Mouse (Mus musculus) testis, adult 2 months (tissue): ENCODE data around the gene Spty2d1. TPM values are rescaled to one million over a fixed set of nuclear protein-coding genes. Genes with fewer than 3 reads are reported as not detected.
A peak's percentile ranks its signal among the peaks of the same experiment; 100 is the strongest.

ENCODE experiments used
- H3K27ac ChIP-seq: fragments of 200-500 bp; 2 replicates; pipeline ENCODE4 v1.5.1; 2012; ENCODE audit warnings: low read depth, low read length; ENCODE audit not compliant: control insufficient read depth, insufficient read depth
- H3K27me3 ChIP-seq: fragments of 200-500 bp; 2 replicates; pipeline ENCODE4 v1.6.1; 2012; ENCODE audit warnings: mild to moderate bottlenecking, low read length, moderate library complexity; ENCODE audit not compliant: control insufficient read depth, insufficient read depth
- H3K36me3 ChIP-seq: fragments of 200-500 bp; 2 replicates; pipeline ENCODE4 v1.6.1; 2012; ENCODE audit warnings: mild to moderate bottlenecking, low read length; ENCODE audit not compliant: control insufficient read depth, insufficient read depth
- H3K4me1 ChIP-seq: fragments of 200-500 bp; 2 replicates; pipeline ENCODE4 v1.6.1; 2012; ENCODE audit warnings: low read length; ENCODE audit not compliant: control insufficient read depth, insufficient read depth
- H3K4me3 ChIP-seq: fragments of 200-500 bp; 2 replicates; pipeline ENCODE4 v1.5.1; 2012; ENCODE audit warnings: low read depth, mild to moderate bottlenecking, low read length, moderate library complexity, mixed read lengths; ENCODE audit not compliant: control insufficient read depth
- CTCF ChIP-seq: fragments of 200-500 bp; IDR thresholded peaks from 2 replicates; pipeline ENCODE4 v1.5.1; 2012; ENCODE audit warnings: low read depth, mild to moderate bottlenecking, inconsistent platforms, low read length, moderate library complexity; ENCODE audit not compliant: control insufficient read depth, insufficient read depth, insufficient replicate concordance
- POLR2A ChIP-seq: fragments of 200-500 bp; IDR thresholded peaks from 2 replicates; pipeline ENCODE4 v1.6.1; 2012; ENCODE audit warnings: low read depth, mild to moderate bottlenecking, inconsistent platforms, low read length, moderate library complexity; ENCODE audit not compliant: control insufficient read depth
- polyA plus RNA-seq: library from polyadenylated mRNA; depleted of rRNA; stranded (reverse); fragments of >200 nt; gene quantifications from 2 replicates; pipeline ENCODE4 v1.2.3, GENCODE M21; 2012

Gene Spty2d1
- polyA plus RNA-seq, 1 experiment = 3.4 TPM

DNA sequence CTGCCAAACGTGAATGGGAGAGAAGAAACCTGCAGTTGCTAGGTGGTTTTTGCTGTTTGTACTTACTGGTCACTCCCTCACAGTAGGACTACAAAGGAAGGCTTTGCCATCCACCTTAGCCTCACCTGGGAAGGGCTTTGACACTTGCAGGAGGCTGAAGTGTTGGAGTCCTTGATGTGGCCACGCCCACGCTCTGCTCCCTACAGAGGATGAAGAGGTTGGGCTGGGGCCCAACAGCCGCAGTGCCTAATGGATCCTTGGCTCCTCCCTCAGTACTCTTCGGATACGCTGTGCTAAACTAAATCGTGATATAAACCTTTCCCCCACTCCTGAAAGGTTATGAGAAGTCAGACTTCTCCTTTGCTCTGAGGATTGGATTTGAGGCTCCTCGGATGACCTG is 12.7 kb upstream of the Spty2d1 start:
- Histone ChIP-seq H3K4me1 (no peaks in the 10 kb centered on the region; the same call in 1 of the 2 replicates), H3K4me3 (no peak overlapping the region), H3K36me3 (no peaks in the 10 kb centered on the region), H3K27me3 (no peaks in the 10 kb centered on the region), H3K27ac (no peak overlapping the region)
- TF ChIP-seq CTCF = no peak
- no peak for TF ChIP-seq POLR2A

DNA sequence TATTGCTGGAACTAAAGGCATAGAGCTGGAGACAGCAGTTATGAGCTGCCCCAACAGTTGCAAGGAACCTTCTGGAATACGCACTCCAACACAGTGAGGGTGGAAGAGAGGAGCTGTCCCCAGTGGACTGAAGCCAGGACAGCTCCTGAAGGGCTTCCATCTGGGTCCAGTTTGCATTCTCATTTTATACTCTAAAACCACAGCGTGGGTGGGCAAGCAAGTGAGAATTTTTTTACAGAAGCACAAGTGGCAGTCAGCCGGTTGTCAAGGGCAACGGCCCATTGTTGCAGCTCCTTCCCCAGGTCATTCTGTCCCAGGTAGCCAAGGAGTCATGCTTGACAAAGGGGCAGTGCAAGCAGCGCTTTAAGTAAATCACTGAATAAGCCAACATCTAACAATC is 11.4 kb upstream of the Spty2d1 start:
- Histone ChIP-seq H3K4me1 (peaks cover 2% of the 10 kb centered on the region; the same call in 1 of the 2 replicates), H3K27ac (no peak overlapping the region), H3K27me3 (no peaks in the 10 kb centered on the region), H3K36me3 (no peaks in the 10 kb centered on the region), H3K4me3 (no peak overlapping the region)
- TF ChIP-seq POLR2A = no peak
- no peak for TF ChIP-seq CTCF

DNA sequence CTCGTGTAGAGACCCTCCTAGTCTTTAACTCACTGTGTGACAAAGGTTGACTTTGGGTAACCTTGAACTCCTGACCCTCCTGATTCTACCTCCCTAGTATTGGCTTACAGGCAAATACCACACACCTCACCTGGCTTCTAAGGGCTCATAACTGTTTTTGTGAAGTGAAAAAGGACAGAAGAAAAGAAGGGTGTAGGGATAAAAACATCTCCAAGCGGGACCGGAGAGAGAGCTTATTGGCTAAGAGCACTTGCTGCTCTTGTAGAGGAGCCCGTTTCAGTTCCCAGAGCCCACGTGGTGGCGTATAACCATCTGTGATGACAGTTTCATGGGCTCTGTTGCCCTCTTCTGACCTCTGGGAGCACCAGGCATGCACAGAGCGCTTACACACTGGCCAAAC is 8.9 kb upstream of the Spty2d1 start:
- Histone ChIP-seq H3K27ac (no peak overlapping the region), H3K4me3 (no peak overlapping the region), H3K27me3 (no peaks in the 10 kb centered on the region), H3K36me3 (no peaks in the 10 kb centered on the region), H3K4me1 (peaks cover 2% of the 10 kb centered on the region; the same call in 1 of the 2 replicates)
- no peak for TF ChIP-seq POLR2A
- no peak for TF ChIP-seq CTCF

DNA sequence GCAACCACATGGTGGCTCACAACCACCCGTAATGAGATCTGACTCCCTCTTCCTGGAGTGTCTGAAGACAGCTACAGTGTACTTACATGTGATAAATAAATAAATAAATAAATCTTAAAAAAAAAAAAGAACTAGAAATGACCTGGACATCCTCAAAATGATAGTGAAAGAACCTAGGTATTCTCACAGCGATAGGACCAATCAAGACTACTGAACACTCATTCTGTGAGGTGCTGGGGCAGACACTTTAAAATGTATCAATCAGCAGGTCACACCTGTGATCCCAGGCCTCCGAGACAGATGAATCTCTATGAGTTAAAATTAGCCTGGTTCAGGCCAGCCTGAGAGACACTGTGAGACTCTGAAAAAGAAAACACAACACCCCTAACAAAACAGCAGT is 8.4 kb upstream of the Spty2d1 start:
- no peaks in the 10 kb centered on the region for H3K27me3 ChIP-seq
- no peaks in the 10 kb centered on the region for H3K36me3 ChIP-seq
- peaks cover 2% of the 10 kb centered on the region; the same call in 1 of the 2 replicates for H3K4me1 ChIP-seq
- H3K4me3 ChIP-seq = no peak overlapping the region
- H3K27ac ChIP-seq = no peak overlapping the region
- TF ChIP-seq CTCF (no peak), POLR2A (no peak)

DNA sequence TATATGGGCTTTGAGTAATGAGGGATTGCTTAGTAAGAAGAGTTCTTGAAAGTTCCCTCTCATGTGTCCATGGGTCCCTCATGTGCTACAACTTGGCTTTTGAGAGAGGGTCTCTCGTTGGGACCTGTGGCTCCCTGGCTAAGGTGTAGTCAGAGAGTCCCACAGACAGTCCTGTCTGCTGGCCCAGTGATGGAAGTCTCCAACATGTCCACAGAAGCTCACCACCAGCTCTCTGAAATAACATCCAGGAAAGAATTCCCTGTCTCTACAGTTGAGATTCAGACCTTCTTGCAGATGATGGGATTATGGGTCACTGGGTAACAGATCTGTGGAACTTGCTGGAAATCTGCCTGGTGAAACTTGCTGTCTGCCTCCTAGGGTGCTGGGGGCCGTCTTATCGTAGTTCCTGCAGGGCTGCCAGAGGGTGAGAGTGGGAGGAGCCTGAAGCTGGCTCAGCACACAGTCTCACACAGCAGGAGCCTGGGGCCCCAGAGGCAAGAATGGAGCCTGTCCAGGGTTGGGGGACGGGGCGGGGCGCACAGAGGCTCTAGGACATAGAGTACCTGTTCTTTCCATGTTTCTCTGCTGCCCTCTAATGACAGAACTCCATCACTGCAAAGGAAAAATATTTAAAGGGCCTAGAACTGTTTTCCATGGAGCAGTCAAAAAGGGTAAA is 7.3 kb upstream of the Spty2d1 start:
- Histone ChIP-seq H3K4me1 (0 out of 2 replicates have a peak, but pooled peaks cover 2% of the 10 kb centered on the region), H3K36me3 (no peaks in the 10 kb centered on the region), H3K27ac (no peak overlapping the region; the same call in 1 of the 2 replicates), H3K27me3 (no peaks in the 10 kb centered on the region), H3K4me3 (no peak overlapping the region)
- TF ChIP-seq POLR2A (no peak), CTCF (peak; percentile 39; the same call in 1 of the 2 replicates)

DNA sequence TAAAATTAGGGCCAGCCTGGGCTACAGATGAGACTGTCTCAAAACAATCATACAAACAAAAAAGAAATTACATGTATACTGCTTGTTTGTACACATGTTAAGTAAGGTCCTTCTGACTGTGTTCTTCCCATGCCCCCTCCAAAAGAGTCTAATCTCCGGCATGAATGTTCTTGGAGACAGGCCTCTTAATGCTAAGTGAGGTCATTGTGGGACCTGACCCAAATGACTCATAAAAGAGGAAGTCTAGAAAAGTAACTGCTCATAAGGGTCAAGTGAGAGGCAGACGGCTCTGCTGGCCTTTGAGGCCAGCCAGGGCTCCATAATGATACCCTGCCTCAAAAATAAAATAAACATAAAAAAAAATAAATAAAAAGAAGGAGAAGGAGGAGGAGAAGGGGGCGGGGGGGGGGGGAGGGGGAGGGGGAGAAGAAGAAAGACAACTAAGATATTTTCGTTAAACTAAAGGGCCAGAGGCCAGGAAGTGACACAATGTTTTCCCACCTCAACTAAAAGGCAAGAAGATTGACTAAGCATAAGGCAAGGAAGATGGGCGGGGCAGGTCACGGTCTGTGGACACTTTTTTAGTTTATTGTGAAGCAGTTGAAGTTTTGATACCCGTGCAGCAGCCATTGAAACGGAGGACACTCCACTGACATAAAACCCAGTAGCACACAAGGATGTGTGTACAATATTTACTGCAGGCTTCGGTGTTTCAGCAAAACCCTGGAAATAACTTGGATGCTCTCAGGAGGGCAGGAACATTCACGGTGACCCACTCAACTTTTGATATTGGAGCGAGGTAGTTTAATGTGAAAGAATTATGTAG is 6.6 kb upstream of the Spty2d1 start:
- Histone ChIP-seq H3K4me1 (0 out of 2 replicates have a peak, but pooled peaks cover 2% of the 10 kb centered on the region), H3K27me3 (no peaks in the 10 kb centered on the region), H3K27ac (no peak overlapping the region), H3K4me3 (no peak overlapping the region), H3K36me3 (no peaks in the 10 kb centered on the region)
- TF ChIP-seq CTCF (no peak), POLR2A (no peak)

DNA sequence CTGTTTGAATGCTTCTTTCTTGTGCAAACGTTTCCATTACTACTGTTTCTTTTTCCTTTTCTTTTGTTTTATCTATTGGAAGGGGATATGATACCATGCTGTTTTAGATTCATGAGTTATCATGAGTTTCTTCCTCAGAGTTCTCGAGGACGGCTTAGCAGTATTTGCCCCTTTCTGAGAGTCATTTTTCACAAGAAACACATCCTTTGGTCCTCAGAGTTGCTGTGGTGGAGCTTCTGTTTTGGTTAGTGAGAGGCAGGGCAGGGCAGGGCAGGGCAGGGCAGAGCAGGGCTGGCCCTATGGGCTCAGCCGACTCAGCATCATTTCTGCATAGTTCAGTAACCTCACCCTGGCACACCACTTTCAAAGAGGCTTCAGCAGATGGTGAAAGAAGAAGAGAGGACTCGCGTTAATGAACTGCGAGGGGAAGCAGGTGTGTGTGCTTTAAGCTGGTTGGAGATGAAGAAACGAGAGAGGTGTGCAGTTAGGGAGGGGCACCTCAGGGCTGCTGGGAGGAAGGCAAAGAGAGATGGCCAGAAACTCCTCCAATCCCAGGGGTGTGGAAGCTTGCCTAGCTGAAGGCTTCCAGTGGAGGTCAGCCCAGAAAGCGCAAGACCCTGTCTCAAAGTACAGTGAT is 5.0 kb upstream of the Spty2d1 start:
- no peak overlapping the region for H3K27ac ChIP-seq
- no peaks in the 10 kb centered on the region for H3K27me3 ChIP-seq
- no peak overlapping the region for H3K4me3 ChIP-seq
- peaks cover 2% of the 10 kb centered on the region; the same call in 1 of the 2 replicates for H3K4me1 ChIP-seq
- no peaks in the 10 kb centered on the region for H3K36me3 ChIP-seq
- no peak for TF ChIP-seq CTCF
- no peak for TF ChIP-seq POLR2A
